Mouse (Mus musculus) liver, embryonic 14.5 days (tissue): Measurements from ENCODE around the gene Mdm2.

Experiments
- CTCF ChIP-seq: IDR thresholded peaks from 2 replicates; pipeline ENCODE4 v1.5.1; 2016; ENCODE audit warnings: antibody characterized with exemption, low read depth, control low read depth
- EP300 ChIP-seq: IDR thresholded peaks from 2 replicates; pipeline ENCODE4 v1.6.1; 2016; ENCODE audit warnings: antibody characterized with exemption, low read depth

GRCm38 (mm10) chr10:117680868-117681513 lies 29.6 kb downstream of the Mdm2 start:
- TF ChIP-seq CTCF = no peak
- TF ChIP-seq EP300 = no peak
